Mouse (Mus musculus) liver, embryonic 14.5 days (tissue): ENCODE results near the gene Hdac9.

Experiments used
- CTCF ChIP-seq: IDR thresholded peaks from 2 replicates; pipeline ENCODE4 v1.5.1; 2016; ENCODE audit warnings: antibody characterized with exemption, low read depth, control low read depth
- EP300 ChIP-seq: IDR thresholded peaks from 2 replicates; pipeline ENCODE4 v1.6.1; 2016; ENCODE audit warnings: antibody characterized with exemption, low read depth

DNA sequence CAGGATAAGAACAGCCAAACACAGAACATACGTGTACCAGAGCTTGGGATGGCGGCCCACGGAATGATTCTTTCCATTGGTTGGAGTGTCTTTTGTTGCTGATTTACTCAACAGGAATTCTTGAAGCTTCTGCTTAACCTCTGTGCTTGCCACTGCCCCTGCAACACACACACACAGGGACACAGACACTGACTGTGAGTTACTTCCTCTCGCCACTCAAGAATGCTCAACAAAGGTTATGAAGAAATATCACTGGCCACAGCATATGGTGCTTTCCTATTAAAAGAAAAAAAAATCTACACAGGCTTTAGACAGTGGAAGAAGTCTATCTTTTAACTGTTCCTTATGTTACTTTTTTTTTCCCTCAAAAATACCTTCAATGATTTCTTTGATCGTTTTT is 485.1 kb downstream of the Hdac9 start:
- TF ChIP-seq EP300 (no peak), CTCF (no peak)
